Mouse (Mus musculus) ES-Bruce4 (cell line): ENCODE data around the gene 1700102P08Rik.

Experiments used
- CTCF ChIP-seq: IDR thresholded peaks from one replicate; pipeline ENCODE4 v1.8.1; 2011; ENCODE audit warnings: low read depth, low read length
- EP300 ChIP-seq: IDR thresholded peaks from 2 replicates; pipeline ENCODE4 v1.6.1; 2011; ENCODE audit warnings: low read depth, low read length; ENCODE audit not compliant: insufficient read depth
- POLR2A ChIP-seq: IDR thresholded peaks from one replicate; pipeline ENCODE4 v1.8.1; 2011; ENCODE audit warnings: low read length; ENCODE audit not compliant: insufficient read depth

DNA sequence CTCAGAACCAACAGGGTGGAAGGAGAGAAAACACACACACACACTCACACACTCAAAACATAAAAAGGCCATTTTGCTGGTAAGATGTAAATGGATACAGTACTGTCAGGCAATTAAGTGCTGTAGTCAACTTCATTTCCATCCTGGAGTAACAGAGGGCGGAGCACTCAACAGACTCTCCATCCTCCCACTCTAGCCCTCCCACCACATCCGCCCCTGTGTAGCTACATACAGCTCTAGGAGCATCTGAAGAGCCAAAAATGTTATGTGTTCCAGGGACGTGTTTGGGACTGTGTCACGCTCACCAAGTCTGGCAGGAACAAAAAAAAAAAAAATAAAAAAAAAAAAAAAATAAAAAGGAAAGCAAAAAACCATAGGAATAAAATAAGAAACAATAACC lies 10.5 kb downstream of the 1700102P08Rik start:
- TF ChIP-seq CTCF (no peak), POLR2A (no peak), EP300 (no peak)
